Mouse (Mus musculus) limb, embryonic 13.5 days (tissue): ENCODE data around the gene Ep300. TPM values are rescaled to one million over a fixed set of nuclear protein-coding genes. Genes with fewer than 3 reads are reported as not detected.
"Not testable (repeated sequence)": the region's sequence is repeated elsewhere in the genome, so short reads cannot be mapped to it uniquely, and the experiment has no call there.

Source experiments
- ATAC-seq: fragments of 200-750 bp; cut with Nextera tagmentation; 2 replicates; pipeline ENCODE4 v1.8.0; 2017; ENCODE audit warnings: low read depth, moderate number of reproducible peaks, moderate TSS enrichment; ENCODE audit not compliant: low FRiP score
- H3K27ac ChIP-seq: fragments of 300-500 bp; sonication (generic); 2 replicates; pipeline ENCODE4 v1.5.1; 2015; ENCODE audit warnings: inconsistent platforms, mild to moderate bottlenecking, moderate library complexity
- H3K27me3 ChIP-seq: fragments of 300-500 bp; sonication (generic); 2 replicates; pipeline ENCODE4 v1.6.1; 2015; ENCODE audit warnings: mild to moderate bottlenecking, inconsistent platforms
- H3K36me3 ChIP-seq: fragments of 300-500 bp; sonication (generic); 2 replicates; pipeline ENCODE4 v1.6.1; 2015; ENCODE audit warnings: inconsistent platforms, mild to moderate bottlenecking, moderate library complexity
- H3K4me1 ChIP-seq: fragments of 300-500 bp; sonication (generic); 2 replicates; pipeline ENCODE4 v1.6.1; 2015; ENCODE audit warnings: inconsistent platforms
- H3K4me2 ChIP-seq: fragments of 300-500 bp; sonication (generic); replicated peaks from 2 replicates; pipeline ENCODE4 v1.6.1; 2015; ENCODE audit warnings: inconsistent platforms, mild to moderate bottlenecking, moderate library complexity
- H3K4me3 ChIP-seq: fragments of 300-500 bp; sonication (generic); 2 replicates; pipeline ENCODE4 v1.5.1; 2015; ENCODE audit warnings: moderate library complexity, mild to moderate bottlenecking, inconsistent platforms
- H3K9ac ChIP-seq: fragments of 300-500 bp; sonication (generic); 2 replicates; pipeline ENCODE4 v1.6.1; 2015; ENCODE audit warnings: mild to moderate bottlenecking, inconsistent platforms
- H3K9me3 ChIP-seq: fragments of 300-500 bp; sonication (generic); 2 replicates; pipeline ENCODE4 v1.6.1; 2016; ENCODE audit warnings: inconsistent platforms
- WGBS: fragments of 180-500 bp; shearing (Covaris S2); methylation state at CpG from one replicate; pipeline ENCODE4 v1.1.7; 2015; 5-methylcytosine and 5-hydroxymethylcytosine counted together
- polyA plus RNA-seq: library from polyadenylated mRNA; unstranded; fragments of >200 nt; fragmentation: Nextera tagmentation; extraction: Ambion mirVana; gene quantifications from 2 replicates; pipeline ENCODE4 v1.2.1, GENCODE M21; 2015

Gene Ep300
- polyA plus RNA-seq, 1 experiment from 2014 or later: 16.6 TPM

- no peak overlapping the region for H3K9ac ChIP-seq
- no peak for ATAC-seq
- 40% methylated on average over 9 of the region's 9 CpGs for WGBS
- no peak overlapping the region for H3K4me2 ChIP-seq
- H3K9me3 ChIP-seq: no peaks in the 10 kb centered on the region
- H3K27ac ChIP-seq: no peak overlapping the region
- no peaks in the 10 kb centered on the region for H3K27me3 ChIP-seq
- no peak overlapping the region for H3K4me3 ChIP-seq
- no peaks in the 10 kb centered on the region for H3K4me1 ChIP-seq
- no peaks in the 10 kb centered on the region for H3K36me3 ChIP-seq
These were observed 22.4 kb upstream of the Ep300 start for GRCm38 (mm10) chr15:81562491-81563488.

GRCm38 (mm10) chr15:81568093-81568492 lies 17.1 kb upstream of the Ep300 start:
- Histone ChIP-seq H3K9ac (no peak overlapping the region), H3K4me1 (no peaks in the 10 kb centered on the region), H3K36me3 (no peaks in the 10 kb centered on the region), H3K9me3 (no peaks in the 10 kb centered on the region), H3K27me3 (no peaks in the 10 kb centered on the region), H3K4me3 (no peak overlapping the region), H3K27ac (no peak overlapping the region), H3K4me2 (no peak overlapping the region)
- no peak for ATAC-seq
- 42% methylated on average over 2 of the region's 2 CpGs for WGBS

- no peaks in the 10 kb centered on the region for H3K36me3 ChIP-seq
- no peak overlapping the region for H3K9ac ChIP-seq
- H3K4me2 ChIP-seq: no peak overlapping the region
- H3K27ac ChIP-seq: no peak overlapping the region
- no peak for ATAC-seq
- no peak overlapping the region for H3K4me3 ChIP-seq
- H3K4me1 ChIP-seq: no peaks in the 10 kb centered on the region
- H3K9me3 ChIP-seq: no peaks in the 10 kb centered on the region
- WGBS: 62% methylated on average over 1 of the region's 2 CpGs
- no peaks in the 10 kb centered on the region for H3K27me3 ChIP-seq
These were observed 16.6 kb upstream of the Ep300 start for GRCm38 (mm10) chr15:81568592-81568991.

- WGBS: 23% methylated on average over 3 of the region's 3 CpGs
- Histone ChIP-seq H3K4me3 (no peak overlapping the region), H3K9ac (no peak overlapping the region), H3K36me3 (no peaks in the 10 kb centered on the region), H3K4me1 (no peaks in the 10 kb centered on the region), H3K9me3 (no peaks in the 10 kb centered on the region), H3K27me3 (no peaks in the 10 kb centered on the region), H3K27ac (no peak overlapping the region), H3K4me2 (no peak overlapping the region)
- no peak for ATAC-seq
These were observed 8.2 kb upstream of the Ep300 start for GRCm38 (mm10) chr15:81576961-81577360.

GRCm38 (mm10) chr15:81577743-81578165 lies 7.4 kb upstream of the Ep300 start:
- 77% methylated on average over 7 of the region's 7 CpGs for WGBS
- Histone ChIP-seq H3K4me3 (no peak overlapping the region), H3K36me3 (no peaks in the 10 kb centered on the region), H3K27ac (no peak overlapping the region), H3K4me1 (no peaks in the 10 kb centered on the region), H3K9me3 (no peaks in the 10 kb centered on the region), H3K27me3 (no peaks in the 10 kb centered on the region), H3K4me2 (no peak overlapping the region), H3K9ac (no peak overlapping the region)
- ATAC-seq: no peak

- WGBS: 9% methylated on average over 3 of the region's 3 CpGs
- no peaks in the 10 kb centered on the region for H3K27me3 ChIP-seq
- peaks cover 24% of the 10 kb centered on the region for H3K4me1 ChIP-seq
- H3K4me3 ChIP-seq: peak overlapping the region; percentile 92
- ATAC-seq: no peak
- H3K9ac ChIP-seq: peak overlapping the region; percentile 69
- H3K36me3 ChIP-seq: peaks cover 8% of the 10 kb centered on the region
- H3K27ac ChIP-seq: peak overlapping the region; percentile 85
- no peaks in the 10 kb centered on the region for H3K9me3 ChIP-seq
- peak overlapping the region; percentile 64 for H3K4me2 ChIP-seq
These were observed 685 bp upstream of the Ep300 start for GRCm38 (mm10) chr15:81584466-81584865.

- peaks cover 15% of the 10 kb centered on the region for H3K36me3 ChIP-seq
- H3K27ac ChIP-seq: peak overlapping the region; percentile 100
- H3K4me2 ChIP-seq: peak overlapping the region; percentile 87
- peak overlapping the region; percentile 92 for H3K4me3 ChIP-seq
- H3K9ac ChIP-seq: peak overlapping the region; percentile 100
- H3K27me3 ChIP-seq: no peaks in the 10 kb centered on the region
- 0% methylated on average over 63 of the region's 77 CpGs for WGBS
- H3K4me1 ChIP-seq: peaks cover 26% of the 10 kb centered on the region
- no peaks in the 10 kb centered on the region for H3K9me3 ChIP-seq
- ATAC-seq: peak; percentile 51
These were observed 753 bp downstream of the Ep300 start for GRCm38 (mm10) chr15:81585746-81586461.

GRCm38 (mm10) chr15:81586466-81586865 lies 1.3 kb downstream of the Ep300 start:
- H3K27me3 ChIP-seq: no peaks in the 10 kb centered on the region
- H3K36me3 ChIP-seq: peaks cover 15% of the 10 kb centered on the region
- H3K4me3 ChIP-seq: peak overlapping the region; percentile 92
- H3K9ac ChIP-seq: peak overlapping the region; percentile 100
- H3K9me3 ChIP-seq: no peaks in the 10 kb centered on the region
- H3K4me1 ChIP-seq: peaks cover 26% of the 10 kb centered on the region
- no peak for ATAC-seq
- peak overlapping the region; percentile 87 for H3K4me2 ChIP-seq
- peak overlapping the region; percentile 100 for H3K27ac ChIP-seq
- WGBS: under 1% methylated on average over 28 of the region's 28 CpGs

GRCm38 (mm10) chr15:81587686-81588085 lies 2.5 kb downstream of the Ep300 start:
- Histone ChIP-seq H3K27me3 (no peaks in the 10 kb centered on the region), H3K27ac (no peak overlapping the region), H3K9me3 (no peaks in the 10 kb centered on the region), H3K4me2 (peak overlapping the region; percentile 87), H3K9ac (peak overlapping the region; percentile 100), H3K4me3 (peak overlapping the region; percentile 92), H3K4me1 (peaks cover 26% of the 10 kb centered on the region), H3K36me3 (peaks cover 17% of the 10 kb centered on the region)
- 38% methylated on average over 2 of the region's 2 CpGs for WGBS
- ATAC-seq: no peak

GRCm38 (mm10) chr15:81594146-81594696 lies 9.1 kb downstream of the Ep300 start:
- WGBS: 93% methylated on average over 3 of the region's 3 CpGs
- H3K36me3 ChIP-seq: peaks cover 26% of the 10 kb centered on the region
- ATAC-seq: no peak

GRCm38 (mm10) chr15:81598742-81599141 lies 13.6 kb downstream of the Ep300 start:
- H3K4me2 ChIP-seq, H3K4me1 ChIP-seq, H3K27me3 ChIP-seq, ATAC-seq, H3K4me3 ChIP-seq, H3K27ac ChIP-seq, H3K9me3 ChIP-seq, H3K9ac ChIP-seq: not testable (repeated sequence)
- 88% methylated on average over 8 of the region's 8 CpGs for WGBS
- peaks cover 31% of the 10 kb centered on the region for H3K36me3 ChIP-seq

More at GRCm38 (mm10) chr15:81594146-81594696, 9.1 kb downstream of the Ep300 start:
- H3K4me1 ChIP-seq: 0 out of 2 replicates have a peak, but pooled peaks cover 4% of the 10 kb centered on the region
- H3K9me3 ChIP-seq: no peaks in the 10 kb centered on the region
- H3K4me3 ChIP-seq: no peak overlapping the region
- no peaks in the 10 kb centered on the region for H3K27me3 ChIP-seq
- H3K9ac ChIP-seq: no peak overlapping the region
- no peak overlapping the region for H3K4me2 ChIP-seq
- H3K27ac ChIP-seq: no peak overlapping the region

GRCm38 (mm10) chr15:81605241-81605640 lies 20.1 kb downstream of the Ep300 start:
- H3K4me3 ChIP-seq: no peak overlapping the region
- H3K9ac ChIP-seq: no peak overlapping the region
- no peaks in the 10 kb centered on the region for H3K9me3 ChIP-seq
- H3K27me3 ChIP-seq: no peaks in the 10 kb centered on the region
- no peak for ATAC-seq
- H3K27ac ChIP-seq: no peak overlapping the region
- H3K4me2 ChIP-seq: no peak overlapping the region
- H3K36me3 ChIP-seq: peaks cover 54% of the 10 kb centered on the region
- 78% methylated on average over 1 of the region's 1 CpGs for WGBS
- H3K4me1 ChIP-seq: no peaks in the 10 kb centered on the region
